Mouse (Mus musculus) heart, embryonic 14.5 days (tissue): ENCODE data around the gene Desi1. TPM values are rescaled to one million over a fixed set of nuclear protein-coding genes. Genes with fewer than 3 reads are reported as not detected.

Experiments
- ATAC-seq: fragments of 200-750 bp; cut with Nextera tagmentation; 2 replicates; pipeline ENCODE4 v1.8.0; 2017; ENCODE audit warnings: low read depth, moderate TSS enrichment; ENCODE audit not compliant: insufficient number of reproducible peaks, insufficient read depth, low FRiP score
- H3K27ac ChIP-seq, 2 experiments: fragments of 200-500 bp in 1 of 2; fragments of 300-500 bp in 1 of 2; sonication (generic) in 1 of 2; replicated peaks in 1 of 2; 2 replicates each; pipeline ENCODE4 v1.5.1; 2012 to 2014; ENCODE audit warnings: low read depth in 2 of 2, low read length in 2 of 2, control low read depth in 1 of 2, mild to moderate bottlenecking in 1 of 2, mixed read lengths in 1 of 2; ENCODE audit not compliant: control insufficient read depth in 1 of 2, insufficient read depth in 1 of 2
- H3K27me3 ChIP-seq: fragments of 300-500 bp; sonication (generic); 2 replicates; pipeline ENCODE4 v1.6.1; 2014; ENCODE audit warnings: mild to moderate bottlenecking, low read length, control low read depth; ENCODE audit not compliant: control insufficient read depth, insufficient read depth
- H3K36me3 ChIP-seq: fragments of 300-500 bp; sonication (generic); 2 replicates; pipeline ENCODE4 v1.6.1; 2014; ENCODE audit warnings: mild to moderate bottlenecking, control low read depth, low read length, mixed read lengths; ENCODE audit not compliant: control insufficient read depth, insufficient read depth
- H3K4me1 ChIP-seq, 2 experiments: fragments of 200-500 bp in 1 of 2; fragments of 300-500 bp in 1 of 2; sonication (generic) in 1 of 2; 2 replicates each; pipeline ENCODE4 v1.6.1; 2012 to 2014; ENCODE audit warnings: low read length in 2 of 2, control low read depth in 1 of 2, mixed read lengths in 1 of 2; ENCODE audit not compliant: control insufficient read depth in 2 of 2, insufficient read depth in 2 of 2
- H3K4me2 ChIP-seq: fragments of 300-500 bp; sonication (generic); 2 replicates; pipeline ENCODE4 v1.6.1; 2014; ENCODE audit warnings: mild to moderate bottlenecking, low read length
- H3K4me3 ChIP-seq, 2 experiments: fragments of 200-500 bp in 1 of 2; fragments of 300-500 bp in 1 of 2; sonication (generic) in 1 of 2; 2 replicates each; pipeline ENCODE4 v1.5.1; 2012 to 2014; ENCODE audit warnings: low read length in 2 of 2, mild to moderate bottlenecking in 2 of 2, control low read depth in 1 of 2, low read depth in 1 of 2, moderate library complexity in 1 of 2; ENCODE audit not compliant: control insufficient read depth in 1 of 2, insufficient read depth in 1 of 2
- H3K9ac ChIP-seq: fragments of 300-500 bp; sonication (generic); 2 replicates; pipeline ENCODE4 v1.6.1; 2014; ENCODE audit warnings: mild to moderate bottlenecking, low read length
- H3K9me3 ChIP-seq: fragments of 300-500 bp; sonication (generic); 2 replicates; pipeline ENCODE4 v1.6.1; 2016; ENCODE audit warnings: low read length, control low read depth; ENCODE audit not compliant: control insufficient read depth
- WGBS: fragments of 180-500 bp; shearing (Covaris S2); extraction: QIAGEN DNeasy Blood & Tissue Kit; methylation state at CpG from one replicate; pipeline ENCODE4 v1.1.7; 2014; 5-methylcytosine and 5-hydroxymethylcytosine counted together
- polyA plus RNA-seq: library from polyadenylated mRNA; unstranded; fragments of >200 nt; fragmentation: Nextera tagmentation; extraction: Ambion mirVana; gene quantifications from 2 replicates; pipeline ENCODE4 v1.2.1, GENCODE M21; 2014

Gene Desi1
- polyA plus RNA-seq, 1 experiment from 2014 or later, result 21.8 TPM

DNA sequence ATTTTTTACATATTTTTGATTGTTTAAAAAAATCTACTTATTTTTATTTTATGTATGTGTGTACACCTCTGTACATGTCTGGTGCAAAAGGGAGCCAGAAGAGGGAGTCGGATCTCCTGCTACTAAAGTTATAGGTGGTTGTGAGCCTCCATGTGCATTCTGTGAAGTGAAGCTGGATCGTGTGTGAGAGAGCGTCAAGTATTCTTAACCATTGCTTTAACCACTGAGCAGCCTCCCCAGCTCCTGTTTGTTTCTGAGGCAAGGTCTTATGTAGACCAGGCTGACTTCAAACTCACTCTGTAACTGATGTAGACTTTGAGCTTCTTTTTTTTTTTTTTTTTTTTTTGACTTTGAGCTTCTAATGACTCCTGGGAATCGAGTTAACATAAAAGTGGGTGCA is 16.2 kb downstream of the Desi1 start:
- Histone ChIP-seq H3K27ac (no peak overlapping the region), H3K4me3 (no peak overlapping the region), H3K4me2 (no peak overlapping the region), H3K9me3 (no peaks in the 10 kb centered on the region), H3K9ac (no peak overlapping the region), H3K36me3 (peaks cover 24% of the 10 kb centered on the region), H3K4me1 (peaks cover 4 to 20% of the 10 kb centered on the region in 2 experiments), H3K27me3 (no peaks in the 10 kb centered on the region)
- 78% methylated on average over 4 of the region's 4 CpGs for WGBS
- no peak for ATAC-seq

DNA sequence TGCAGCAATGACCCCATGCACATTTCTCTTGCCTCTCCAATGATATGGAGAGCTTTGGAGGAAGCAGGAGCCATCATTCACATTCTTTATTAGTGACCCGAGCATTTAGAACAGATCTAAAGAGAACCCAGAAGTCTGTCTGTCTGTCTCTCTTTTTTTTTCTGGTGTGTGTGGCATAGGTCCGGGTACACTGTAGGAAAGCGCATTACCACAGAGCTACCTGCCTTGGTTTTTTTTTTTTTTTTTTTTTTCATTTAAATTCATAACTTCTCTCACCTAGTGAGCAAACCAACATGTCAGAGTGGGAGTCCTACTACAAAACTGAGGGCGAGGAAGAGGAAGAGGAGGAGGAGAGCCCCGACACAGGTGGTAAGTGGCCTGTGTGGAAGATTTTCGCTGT is 16.8 kb downstream of the Desi1 start:
- 18% methylated on average over 6 of the region's 6 CpGs for WGBS
- peaks cover 4 to 19% of the 10 kb centered on the region in 2 experiments for H3K4me1 ChIP-seq
- H3K9ac ChIP-seq, result peak overlapping the region; percentile 74
- H3K36me3 ChIP-seq, result peaks cover 18% of the 10 kb centered on the region; the same call in 1 of the 2 replicates
- H3K4me2 ChIP-seq, result peak overlapping the region; percentile 91
- no peaks in the 10 kb centered on the region for H3K9me3 ChIP-seq
- no peak for ATAC-seq
- H3K27ac ChIP-seq, result peak overlapping the region; percentile 63 to 71
- no peaks in the 10 kb centered on the region for H3K27me3 ChIP-seq
- H3K4me3 ChIP-seq, result peak overlapping the region; percentile 67 to 87

DNA sequence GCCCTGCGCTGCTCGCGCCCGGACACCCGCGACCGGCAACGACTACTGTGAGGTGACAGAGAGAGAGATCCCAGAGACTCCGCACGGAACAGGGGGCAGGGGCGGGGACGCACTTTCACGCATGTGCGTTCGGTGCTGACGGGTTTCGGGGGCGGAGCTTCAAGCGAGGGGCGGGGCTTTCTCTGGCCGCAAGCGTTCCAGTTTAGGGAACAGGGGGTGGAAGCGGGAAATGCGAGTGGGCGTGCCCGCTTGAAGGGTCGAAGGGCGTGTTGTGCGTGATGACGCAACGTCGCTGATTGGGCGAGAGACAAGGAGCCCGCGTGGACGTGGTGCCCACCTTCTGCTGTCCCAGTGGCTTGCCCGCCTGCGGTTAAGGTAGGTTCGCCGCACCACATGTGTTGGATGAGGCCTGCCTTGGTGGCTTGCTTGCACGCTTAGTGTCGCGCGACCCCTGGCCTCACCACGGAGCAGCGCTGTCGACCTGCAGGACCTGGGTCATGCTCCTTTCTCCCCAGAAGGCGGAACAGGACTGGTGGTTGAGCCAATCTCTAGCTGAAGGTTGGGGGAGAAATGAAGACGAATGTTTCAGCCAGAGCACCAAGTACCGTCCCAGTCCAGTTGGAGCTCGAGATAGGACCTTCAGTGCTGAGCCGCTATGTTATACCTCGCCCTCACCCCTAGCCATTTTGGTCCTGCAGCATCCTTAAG is 17.4 kb downstream of the Desi1 start:
- H3K36me3 ChIP-seq, result peaks cover 15% of the 10 kb centered on the region; the same call in 1 of the 2 replicates
- ATAC-seq, result peak; percentile 95
- H3K9ac ChIP-seq, result peak overlapping the region; percentile 90
- H3K4me2 ChIP-seq, result peak overlapping the region; percentile 91
- peak overlapping the region; percentile 63 to 88 for H3K27ac ChIP-seq
- no peaks in the 10 kb centered on the region for H3K27me3 ChIP-seq
- no peaks in the 10 kb centered on the region for H3K9me3 ChIP-seq
- WGBS, result under 1% methylated on average over 53 of the region's 53 CpGs
- H3K4me3 ChIP-seq, result peak overlapping the region; percentile 67 to 87
- peaks cover 4 to 19% of the 10 kb centered on the region in 2 experiments for H3K4me1 ChIP-seq

DNA sequence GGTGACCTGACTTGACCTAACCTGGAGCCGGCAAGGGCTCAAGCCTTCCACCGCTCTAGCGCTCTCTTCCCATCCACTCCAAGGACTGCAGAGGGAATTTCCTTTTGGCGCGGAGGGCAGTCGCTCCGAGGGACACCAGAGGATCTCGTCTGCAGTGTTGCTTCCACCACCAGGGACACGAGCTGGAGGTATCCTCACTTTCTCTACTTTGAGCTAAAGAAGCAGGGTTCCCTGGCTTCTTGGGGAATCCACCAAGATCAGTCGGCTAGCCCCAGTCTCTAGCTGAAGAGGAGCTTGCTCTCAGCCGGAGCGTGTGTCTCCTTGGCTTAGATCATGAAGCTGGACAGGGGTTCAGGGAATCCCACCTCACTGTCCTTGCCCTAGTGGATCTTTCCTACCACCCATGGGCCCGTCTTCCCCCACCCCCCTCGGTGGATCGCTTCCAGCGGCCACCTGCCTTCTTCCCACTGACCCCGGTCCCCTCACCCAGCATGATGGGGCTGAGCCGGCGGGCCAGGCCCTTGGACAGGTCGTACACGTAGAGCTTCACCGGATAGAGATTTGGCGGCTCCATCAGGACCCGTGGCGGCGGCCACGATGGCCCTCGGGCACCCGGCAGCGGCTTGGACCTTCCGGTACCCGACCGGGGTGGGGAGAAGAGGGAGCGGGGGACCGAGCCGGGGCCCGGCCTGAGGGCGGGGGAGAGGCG is 18.1 kb downstream of the Desi1 start:
- H3K4me2 ChIP-seq, result peak overlapping the region; percentile 91
- H3K36me3 ChIP-seq, result peaks cover 15% of the 10 kb centered on the region; the same call in 1 of the 2 replicates
- WGBS, result under 1% methylated on average over 39 of the region's 39 CpGs
- H3K27ac ChIP-seq, result peak overlapping the region; percentile 19 to 88; a peak in 3 of 4 replicates
- H3K9ac ChIP-seq, result peak overlapping the region; percentile 90
- no peak; the same call in 1 of the 2 replicates for ATAC-seq
- peaks cover 4 to 19% of the 10 kb centered on the region in 2 experiments for H3K4me1 ChIP-seq
- no peaks in the 10 kb centered on the region for H3K27me3 ChIP-seq
- peak overlapping the region; percentile 67 to 87 for H3K4me3 ChIP-seq
- no peaks in the 10 kb centered on the region for H3K9me3 ChIP-seq

DNA sequence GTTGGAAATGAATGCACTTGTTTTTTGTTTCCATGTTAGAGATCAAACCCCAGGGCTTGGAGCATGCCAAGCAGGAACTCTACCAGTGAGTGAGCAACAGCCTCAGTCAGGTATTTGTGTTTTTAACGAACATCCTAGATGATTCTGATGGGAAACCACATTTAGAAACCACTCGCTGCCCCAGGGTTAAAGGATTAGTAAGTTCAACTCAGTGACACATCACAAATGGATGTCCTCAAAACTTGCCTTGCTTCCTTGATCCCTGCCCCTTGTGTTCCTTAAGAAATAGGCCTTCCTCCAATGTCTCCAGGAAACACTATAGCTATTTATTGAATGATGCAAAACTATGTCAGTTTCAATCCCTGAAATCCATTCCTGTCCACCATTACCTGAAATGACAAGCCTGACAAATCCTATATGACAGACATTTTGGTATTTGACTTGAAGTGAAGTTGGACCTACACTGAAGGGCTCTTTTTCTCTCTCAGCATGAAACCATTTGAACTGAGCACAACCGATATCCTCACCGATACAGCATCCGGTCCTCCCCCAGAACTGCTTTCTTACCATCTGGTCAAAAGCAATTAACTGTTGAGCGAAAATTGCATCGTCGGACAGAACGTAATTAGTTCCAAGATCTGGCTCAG is 18.8 kb downstream of the Desi1 start:
- Histone ChIP-seq H3K4me1 (peaks cover 4 to 19% of the 10 kb centered on the region in 2 experiments), H3K4me3 (peak overlapping the region; percentile 67 to 87), H3K4me2 (peak overlapping the region; percentile 91), H3K27me3 (no peaks in the 10 kb centered on the region), H3K27ac (peak overlapping the region in 1 of 2 experiments; percentile 88; a peak in 1 of 4 replicates), H3K9me3 (no peaks in the 10 kb centered on the region), H3K36me3 (peaks cover 12% of the 10 kb centered on the region; the same call in 1 of the 2 replicates), H3K9ac (peak overlapping the region; percentile 90)
- 23% methylated on average over 9 of the region's 9 CpGs for WGBS
- no peak for ATAC-seq

DNA sequence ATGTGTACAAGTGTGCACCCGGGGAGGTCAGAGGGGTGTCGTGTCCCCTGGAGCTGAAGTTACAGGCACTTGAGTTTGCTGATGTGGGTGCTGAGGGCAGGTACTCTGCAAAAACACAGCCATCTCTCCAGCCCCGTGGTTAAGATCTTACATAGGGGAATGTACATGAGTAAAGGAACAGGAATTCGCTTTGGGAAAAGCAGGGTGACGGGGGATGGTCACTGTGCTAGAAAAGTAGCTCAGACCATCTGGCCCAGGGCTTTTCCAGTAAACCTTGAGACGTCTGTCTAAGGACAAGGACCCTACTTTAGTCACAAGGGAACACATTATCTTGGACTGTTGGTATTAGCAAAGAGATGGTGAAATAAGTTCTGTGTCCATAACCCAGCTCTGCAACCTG is 21.7 kb downstream of the Desi1 start:
- no peak overlapping the region for H3K4me2 ChIP-seq
- no peaks in the 10 kb centered on the region for H3K36me3 ChIP-seq
- H3K27ac ChIP-seq, result no peak overlapping the region
- ATAC-seq, result no peak
- peaks cover 2 to 12% of the 10 kb centered on the region in 2 experiments; a peak in 3 of 4 replicates for H3K4me1 ChIP-seq
- 70% methylated on average over 6 of the region's 6 CpGs for WGBS
- no peaks in the 10 kb centered on the region for H3K27me3 ChIP-seq
- no peak overlapping the region for H3K4me3 ChIP-seq
- H3K9ac ChIP-seq, result no peak overlapping the region
- no peaks in the 10 kb centered on the region for H3K9me3 ChIP-seq

DNA sequence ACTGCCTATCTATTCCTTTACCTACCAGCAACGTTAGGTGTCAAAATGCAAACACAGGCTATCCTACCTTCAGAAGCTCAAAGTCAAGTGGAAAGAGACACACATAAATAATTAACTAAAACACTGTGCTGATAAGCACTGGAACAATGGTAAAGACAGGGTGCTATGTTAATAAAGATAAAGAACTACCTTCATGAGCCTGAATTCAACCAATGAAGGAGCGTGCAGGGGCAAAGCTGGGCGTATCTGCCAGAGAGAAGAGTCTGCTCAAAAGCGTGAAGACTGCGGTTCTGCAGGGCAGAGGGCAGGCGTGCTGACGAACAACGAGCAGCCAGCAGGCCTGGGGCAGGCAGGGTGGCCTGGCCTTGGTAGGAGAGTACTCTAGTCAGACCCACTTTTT is 29.4 kb downstream of the Desi1 start:
- Histone ChIP-seq H3K9ac (no peak overlapping the region), H3K27me3 (no peaks in the 10 kb centered on the region), H3K4me2 (no peak overlapping the region), H3K9me3 (no peaks in the 10 kb centered on the region), H3K4me3 (no peak overlapping the region), H3K4me1 (no peaks in the 10 kb centered on the region), H3K36me3 (peaks cover 21% of the 10 kb centered on the region), H3K27ac (no peak overlapping the region)
- no peak for ATAC-seq
- WGBS, result 90% methylated on average over 8 of the region's 8 CpGs
